Mouse (Mus musculus): Measurements from ENCODE around the gene 5730409E04Rik. TPM values are rescaled to one million over a fixed set of nuclear protein-coding genes. Genes with fewer than 3 reads are reported as not detected.
A peak's percentile ranks its signal among the peaks of the same experiment; 100 is the strongest.

Gene 5730409E04Rik
- polyA plus RNA-seq, 2 experiments: 4.8 to 11.7 TPM

DNA sequence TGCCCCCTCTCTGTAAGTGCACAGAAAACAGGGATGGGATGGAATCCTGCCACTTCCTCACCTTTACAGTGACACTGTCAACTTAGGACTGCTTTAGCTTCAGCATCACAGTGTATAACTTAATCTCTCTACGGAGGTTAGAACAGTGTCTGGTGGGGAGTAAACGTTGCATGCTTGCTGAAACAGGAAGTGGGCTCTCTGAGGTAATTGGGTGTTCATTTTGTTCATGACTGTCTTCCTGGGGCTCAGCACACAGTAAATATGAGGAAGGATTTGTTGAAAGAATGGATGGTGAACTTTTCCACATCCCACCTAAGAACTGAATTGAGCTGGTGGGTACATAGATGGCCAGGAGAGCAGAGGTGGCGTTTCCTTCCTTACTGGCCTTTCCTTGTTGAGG lies 31.7 kb upstream of the 5730409E04Rik start:
- Histone ChIP-seq H3K9me3 (ENCODE audit: control insufficient read depth, low read length) (no peaks in the 10 kb centered on the region), H3K27ac (replicated peaks; ENCODE audit: low read depth, low read length) (no peak overlapping the region), H3K36me3 (ENCODE audit: control insufficient read depth, insufficient read depth, low read length) (peaks cover 81% of the 10 kb centered on the region), H3K4me3 (replicated peaks; ENCODE audit: low read length) (no peak overlapping the region), H3K4me1 (ENCODE audit: control insufficient read depth, insufficient read depth, low read length) (no peaks in the 10 kb centered on the region), H3K9ac (ENCODE audit: low read depth, low read length, severe bottlenecking) (no peak overlapping the region), H3K4me2 (replicated peaks; ENCODE audit: low read depth, low read length, severe bottlenecking) (no peak overlapping the region), H3K27me3 (ENCODE audit: control insufficient read depth, insufficient read depth, low read length) (no peaks in the 10 kb centered on the region)
- 92% methylated on average over 3 of the region's 3 CpGs for WGBS
- ATAC-seq (ENCODE audit: low FRiP score, low read depth): no peak
- no peak for TF ChIP-seq POLR2A (IDR thresholded peaks at IDR 0.05; ENCODE audit: borderline replicate concordance, extremely low read depth, insufficient read depth, insufficient read length)
- no peak for DNase-seq (ENCODE audit: low spot score)

DNA sequence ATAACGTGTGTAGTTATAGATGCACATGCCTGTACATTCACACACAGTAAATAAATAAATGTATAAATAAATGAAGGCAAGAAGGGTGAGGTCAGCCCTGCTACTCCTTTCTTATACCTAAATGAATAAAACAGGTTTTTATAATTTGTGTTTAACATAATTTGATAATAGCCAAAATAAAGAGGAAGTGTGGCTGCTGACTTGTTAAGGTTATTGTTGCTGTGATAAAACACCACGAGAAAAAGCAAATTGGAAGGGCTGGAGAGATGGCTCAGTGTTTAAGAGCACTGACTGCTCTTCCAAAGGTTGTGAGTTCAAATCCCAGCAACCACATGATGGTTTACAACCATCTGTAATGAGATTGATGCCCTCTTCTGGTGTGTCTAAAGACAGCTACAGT lies 30.5 kb upstream of the 5730409E04Rik start:
- DNase-seq (ENCODE audit: low spot score) (no peak), ATAC-seq (ENCODE audit: low FRiP score, low read depth) (no peak)
- Histone ChIP-seq H3K9ac (ENCODE audit: low read depth, low read length, severe bottlenecking) (no peak overlapping the region), H3K4me2 (replicated peaks; ENCODE audit: low read depth, low read length, severe bottlenecking) (no peak overlapping the region), H3K27ac (replicated peaks; ENCODE audit: low read depth, low read length) (no peak overlapping the region), H3K4me1 (ENCODE audit: control insufficient read depth, insufficient read depth, low read length) (no peaks in the 10 kb centered on the region), H3K36me3 (ENCODE audit: control insufficient read depth, insufficient read depth, low read length) (peaks cover 74% of the 10 kb centered on the region), H3K4me3 (replicated peaks; ENCODE audit: low read length) (no peak overlapping the region), H3K9me3 (ENCODE audit: control insufficient read depth, low read length) (no peaks in the 10 kb centered on the region), H3K27me3 (ENCODE audit: control insufficient read depth, insufficient read depth, low read length) (no peaks in the 10 kb centered on the region)
- TF ChIP-seq POLR2A (IDR thresholded peaks at IDR 0.05; ENCODE audit: borderline replicate concordance, extremely low read depth, insufficient read depth, insufficient read length): no peak
- WGBS: 75% methylated on average over 2 of the region's 2 CpGs

- ATAC-seq (ENCODE audit: low FRiP score, low read depth): no peak
Observed at GRCm38 (mm10) chr4:126585739-126586138, 23.9 kb upstream of the 5730409E04Rik start.

GRCm38 (mm10) chr4:126592039-126592438 lies 17.6 kb upstream of the 5730409E04Rik start:
- 96% methylated on average over 6 of the region's 6 CpGs for WGBS
- peaks cover 50% of the 10 kb centered on the region for H3K36me3 ChIP-seq (ENCODE audit: control insufficient read depth, insufficient read depth, low read length)
- H3K9me3 ChIP-seq (ENCODE audit: control insufficient read depth, low read length): no peaks in the 10 kb centered on the region
- H3K4me2 ChIP-seq (replicated peaks; ENCODE audit: low read depth, low read length, severe bottlenecking): no peak overlapping the region
- ATAC-seq (ENCODE audit: low FRiP score, low read depth) (no peak), DNase-seq (ENCODE audit: low spot score) (no peak)
- no peak overlapping the region for H3K4me3 ChIP-seq (replicated peaks; ENCODE audit: low read length)
- no peaks in the 10 kb centered on the region for H3K27me3 ChIP-seq (ENCODE audit: control insufficient read depth, insufficient read depth, low read length)
- H3K27ac ChIP-seq (replicated peaks; ENCODE audit: low read depth, low read length): no peak overlapping the region
- no peak overlapping the region for H3K9ac ChIP-seq (ENCODE audit: low read depth, low read length, severe bottlenecking)
- no peaks in the 10 kb centered on the region for H3K4me1 ChIP-seq (ENCODE audit: control insufficient read depth, insufficient read depth, low read length)
- TF ChIP-seq POLR2A (IDR thresholded peaks at IDR 0.05; ENCODE audit: borderline replicate concordance, extremely low read depth, insufficient read depth, insufficient read length): no peak

More at GRCm38 (mm10) chr4:126585739-126586138, 23.9 kb upstream of the 5730409E04Rik start:
- H3K4me2 ChIP-seq (replicated peaks; ENCODE audit: low read depth, low read length, severe bottlenecking): no peak overlapping the region
- H3K4me3 ChIP-seq (replicated peaks; ENCODE audit: low read length): no peak overlapping the region
- H3K27ac ChIP-seq (replicated peaks; ENCODE audit: low read depth, low read length): no peak overlapping the region
- no peak for TF ChIP-seq POLR2A (IDR thresholded peaks at IDR 0.05; ENCODE audit: borderline replicate concordance, extremely low read depth, insufficient read depth, insufficient read length)
- peaks cover 58% of the 10 kb centered on the region for H3K36me3 ChIP-seq (ENCODE audit: control insufficient read depth, insufficient read depth, low read length)
- DNase-seq (ENCODE audit: low spot score): no peak
- H3K4me1 ChIP-seq (ENCODE audit: control insufficient read depth, insufficient read depth, low read length): no peaks in the 10 kb centered on the region
- no peak overlapping the region for H3K9ac ChIP-seq (ENCODE audit: low read depth, low read length, severe bottlenecking)
- no peaks in the 10 kb centered on the region for H3K27me3 ChIP-seq (ENCODE audit: control insufficient read depth, insufficient read depth, low read length)
- 93% methylated on average over 13 of the region's 13 CpGs for WGBS
- H3K9me3 ChIP-seq (ENCODE audit: control insufficient read depth, low read length): no peaks in the 10 kb centered on the region

- no peak for TF ChIP-seq POLR2A (IDR thresholded peaks at IDR 0.05; ENCODE audit: borderline replicate concordance, extremely low read depth, insufficient read depth, insufficient read length)
- Histone ChIP-seq H3K9ac (ENCODE audit: low read depth, low read length, severe bottlenecking) (no peak overlapping the region), H3K9me3 (ENCODE audit: control insufficient read depth, low read length) (no peaks in the 10 kb centered on the region), H3K27ac (replicated peaks; ENCODE audit: low read depth, low read length) (no peak overlapping the region), H3K4me1 (ENCODE audit: control insufficient read depth, insufficient read depth, low read length) (peaks cover 8% of the 10 kb centered on the region; the same call in 1 of the 2 replicates), H3K4me2 (replicated peaks; ENCODE audit: low read depth, low read length, severe bottlenecking) (no peak overlapping the region), H3K27me3 (ENCODE audit: control insufficient read depth, insufficient read depth, low read length) (no peaks in the 10 kb centered on the region), H3K36me3 (ENCODE audit: control insufficient read depth, insufficient read depth, low read length) (no peaks in the 10 kb centered on the region), H3K4me3 (replicated peaks; ENCODE audit: low read length) (no peak overlapping the region)
- peak; percentile 66 for ATAC-seq (ENCODE audit: low FRiP score, low read depth)
- peak; percentile 70 for DNase-seq (ENCODE audit: low spot score)
- WGBS: 35% methylated on average over 8 of the region's 8 CpGs
Observed at GRCm38 (mm10) chr4:126599971-126600754, 9.5 kb upstream of the 5730409E04Rik start.

All from limb, embryonic 14.5 days (tissue).